Comparison of ENCODE assay signal across 9 mouse cellular contexts in the genomic region with DNA sequence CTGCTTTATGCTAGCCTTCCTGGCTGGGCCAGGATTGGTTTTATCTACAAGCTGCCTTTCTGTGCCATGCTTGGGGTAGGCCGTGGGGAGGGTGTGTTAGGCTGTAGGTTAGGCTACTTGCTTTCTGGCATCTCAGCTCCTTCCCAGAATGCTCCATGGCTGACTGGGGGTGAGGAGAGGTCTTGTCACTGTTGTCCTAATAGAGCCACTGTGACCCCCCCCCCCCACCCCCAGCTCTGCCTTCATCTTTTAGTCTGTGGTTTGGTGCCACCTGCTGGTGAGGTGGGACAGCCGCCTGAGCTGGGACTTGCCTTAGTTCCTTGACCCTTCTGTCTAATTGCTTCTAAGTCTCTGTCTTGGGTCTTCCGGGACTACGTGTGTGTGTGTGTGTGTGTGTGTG. TPM values are rescaled to one million over a fixed set of nuclear protein-coding genes. Genes with fewer than 3 reads are reported as not detected.
DNase-seq lines count a peak whose midpoint lies in the region; ATAC-seq lines count a peak whose summit lies in the region.
"Had no signal": no experiment of that assay in that cellular context is flagged by ENCODE, and none has a peak within 500 bp of the region (broad histone marks: within the 10 kb centered on the region; RNA-seq: fewer than 3 reads in every experiment).

No protein-coding gene starts in this region.

- H3K4me3 ChIP-seq in liver, embryonic 12.5 days, result no peak overlapping the region
- H3K4me3 ChIP-seq in neural tube, embryonic 11.5 days (ENCODE audit: low read depth, low read length), result no peak overlapping the region

- WGBS in liver, embryonic 12.5 days (ENCODE audit: insufficient replicate concordance), result 18% methylated on average over 4 of the region's 4 CpGs
- WGBS in neural tube, embryonic 11.5 days, result 7% methylated on average over 4 of the region's 4 CpGs

- peak; percentile 77 for DNase-seq in urinary bladder, postnatal 25 days (ENCODE audit: low spot score)
- no peak for DNase-seq in urinary bladder, adult 2 months (ENCODE audit: low spot score)
- peak; percentile 90 to 92 for DNase-seq in cerebellum, postnatal 10 days
- peak; percentile 57 to 88 for DNase-seq in heart, adult 18-20 months
- DNase-seq in kidney, adult 9 months, result peak; percentile 68
- peak; percentile 67 for DNase-seq in neural tube, embryonic 11.5 days (ENCODE audit: low spot score)
- peak; percentile 64 to 75 for DNase-seq in thymus, postnatal 36 days

- H3K36me3 ChIP-seq in liver, embryonic 12.5 days, result no peaks in the 10 kb centered on the region
- no peaks in the 10 kb centered on the region for H3K36me3 ChIP-seq in neural tube, embryonic 11.5 days (ENCODE audit: control insufficient read depth, insufficient read depth, low read length)

- H3K27ac ChIP-seq in liver, embryonic 12.5 days, result no peak overlapping the region
- H3K27ac ChIP-seq in neural tube, embryonic 11.5 days (ENCODE audit: low read depth, low read length), result no peak overlapping the region
- H3K27ac ChIP-seq: macrophage had no signal

- no peaks in the 10 kb centered on the region for H3K9me3 ChIP-seq in liver, embryonic 12.5 days (replicated peaks)
- H3K9me3 ChIP-seq in neural tube, embryonic 11.5 days (ENCODE audit: control insufficient read depth, low read length), result no peaks in the 10 kb centered on the region

- peaks cover 13% of the 10 kb centered on the region for H3K4me1 ChIP-seq in liver, embryonic 12.5 days
- peaks cover 13% of the 10 kb centered on the region for H3K4me1 ChIP-seq in neural tube, embryonic 11.5 days (ENCODE audit: control insufficient read depth, insufficient read depth, low read length)

- H3K9ac ChIP-seq in liver, embryonic 12.5 days, result no peak overlapping the region
- no peak overlapping the region for H3K9ac ChIP-seq in neural tube, embryonic 11.5 days (ENCODE audit: low read length)

- peak overlapping the region; percentile 11; the same call in 1 of the 2 replicates for H3K4me2 ChIP-seq in liver, embryonic 12.5 days
- peak overlapping the region; percentile 29 for H3K4me2 ChIP-seq in neural tube, embryonic 11.5 days (ENCODE audit: low read depth)

- peaks cover 94% of the 10 kb centered on the region for H3K27me3 ChIP-seq in liver, embryonic 12.5 days (replicated peaks)
- peaks cover 50% of the 10 kb centered on the region for H3K27me3 ChIP-seq in neural tube, embryonic 11.5 days (ENCODE audit: control insufficient read depth, insufficient read depth, low read length)

- ATAC-seq in liver, embryonic 12.5 days, result no peak
- ATAC-seq in neural tube, embryonic 11.5 days (ENCODE audit: insufficient read depth, low FRiP score, low TSS enrichment), result no peak

RNA-seq across cellular contexts. Expression of a gene that starts 6.6 kb away (rescaled TPM):
- polyA plus RNA-seq in urinary bladder, adult 2 months (2012; rRNA removed), result 3.6 and 4.6 TPM in 2 replicates
- total RNA-seq in heart, adult 18-20 months (2021), result under 1 TPM; 0.28 to 0.35 TPM
- 0.43 and 0.50 TPM in 2 replicates for polyA plus RNA-seq in liver, embryonic 12.5 days (2016; fragmentation: Nextera tagmentation; extraction: Ambion mirVana)
- 1.3 and 2.8 TPM in 2 replicates for polyA plus RNA-seq in neural tube, embryonic 11.5 days (2014; fragmentation: Nextera tagmentation; extraction: Ambion mirVana)
- polyA plus RNA-seq: macrophage had no signal

RNA-seq across cellular contexts. Expression of a gene that starts 6.7 kb away (rescaled TPM):
- 18.3 and 19.0 TPM in 2 replicates for polyA plus RNA-seq in urinary bladder, adult 2 months (2012; rRNA removed)
- total RNA-seq in heart, adult 18-20 months (2021), result 10 to 100 TPM; 22.8 to 23.0 TPM
- 1.6 and 1.7 TPM in 2 replicates for polyA plus RNA-seq in liver, embryonic 12.5 days (2016; fragmentation: Nextera tagmentation; extraction: Ambion mirVana)
- 59.6 and 60.8 TPM in 2 replicates for polyA plus RNA-seq in neural tube, embryonic 11.5 days (2014; fragmentation: Nextera tagmentation; extraction: Ambion mirVana)

RNA-seq across cellular contexts. Expression of a gene that starts 15.0 kb away (rescaled TPM):
- polyA plus RNA-seq in urinary bladder, adult 2 months (2012; rRNA removed), result 66.4 and 70.1 TPM in 2 replicates
- total RNA-seq in heart, adult 18-20 months (2021), result 10 to 100 TPM; 41.0 to 42.1 TPM
- polyA plus RNA-seq in liver, embryonic 12.5 days (2016; fragmentation: Nextera tagmentation; extraction: Ambion mirVana), result 20.5 and 28.7 TPM in 2 replicates
- 11.7 and 13.9 TPM in 2 replicates for polyA plus RNA-seq in neural tube, embryonic 11.5 days (2014; fragmentation: Nextera tagmentation; extraction: Ambion mirVana)

RNA-seq across cellular contexts. Expression of a gene that starts 36.5 kb away (rescaled TPM):
- 0.01 and 0.04 TPM in 2 replicates for polyA plus RNA-seq in urinary bladder, adult 2 months (2012; rRNA removed)
- under 1 TPM; 0.07 to 0.08 TPM for total RNA-seq in heart, adult 18-20 months (2021)
- 0.08 TPM in 2 replicates for polyA plus RNA-seq in liver, embryonic 12.5 days (2016; fragmentation: Nextera tagmentation; extraction: Ambion mirVana)
- polyA plus RNA-seq in neural tube, embryonic 11.5 days (2014; fragmentation: Nextera tagmentation; extraction: Ambion mirVana), result 9.8 and 10.5 TPM in 2 replicates
- polyA plus RNA-seq: macrophage had no signal

RNA-seq across cellular contexts. Expression of a gene that starts 36.8 kb away (rescaled TPM):
- polyA plus RNA-seq in urinary bladder, adult 2 months (2012; rRNA removed), result 25.3 and 28.7 TPM in 2 replicates
- 10 to 100 TPM; 12.2 to 14.5 TPM for total RNA-seq in heart, adult 18-20 months (2021)
- polyA plus RNA-seq in liver, embryonic 12.5 days (2016; fragmentation: Nextera tagmentation; extraction: Ambion mirVana), result 24.2 and 25.5 TPM in 2 replicates
- polyA plus RNA-seq in neural tube, embryonic 11.5 days (2014; fragmentation: Nextera tagmentation; extraction: Ambion mirVana), result 71.7 and 78.3 TPM in 2 replicates
